Mouse (Mus musculus): ENCODE measurements at regions not wholly inside any gene's neighbourhood (a gene's known extent, or its start where the extent isn't known, plus 50 kb on each side); places are given as distances from the start of the nearest gene placed in this dataset.
"Not testable (repeated sequence)": the region's sequence is repeated elsewhere in the genome, so short reads cannot be mapped to it uniquely, and the experiment has no call there.

GRCm38 (mm10) chr10:25632306-25632705 is 96.2 kb upstream of the Smlr1 start:
- no peak for DNase-seq (ENCODE audit: low read depth)
- TF ChIP-seq CTCF (IDR thresholded peaks at IDR 0.05; ENCODE audit: borderline replicate concordance, extremely low read depth, insufficient read depth, insufficient read length) (no peak), POLR2A (IDR thresholded peaks at IDR 0.05; ENCODE audit: borderline replicate concordance, extremely low read depth, insufficient read depth, insufficient read length, poor library complexity, severe bottlenecking) (no peak)

GRCm38 (mm10) chr10:25622585-25622984 is 86.5 kb upstream of the Smlr1 start:
- TF ChIP-seq CTCF (IDR thresholded peaks at IDR 0.05; ENCODE audit: borderline replicate concordance, extremely low read depth, insufficient read depth, insufficient read length) (no peak), POLR2A (IDR thresholded peaks at IDR 0.05; ENCODE audit: borderline replicate concordance, extremely low read depth, insufficient read depth, insufficient read length, poor library complexity, severe bottlenecking) (no peak)
- peak; percentile 57 for DNase-seq (ENCODE audit: low read depth)

DNA sequence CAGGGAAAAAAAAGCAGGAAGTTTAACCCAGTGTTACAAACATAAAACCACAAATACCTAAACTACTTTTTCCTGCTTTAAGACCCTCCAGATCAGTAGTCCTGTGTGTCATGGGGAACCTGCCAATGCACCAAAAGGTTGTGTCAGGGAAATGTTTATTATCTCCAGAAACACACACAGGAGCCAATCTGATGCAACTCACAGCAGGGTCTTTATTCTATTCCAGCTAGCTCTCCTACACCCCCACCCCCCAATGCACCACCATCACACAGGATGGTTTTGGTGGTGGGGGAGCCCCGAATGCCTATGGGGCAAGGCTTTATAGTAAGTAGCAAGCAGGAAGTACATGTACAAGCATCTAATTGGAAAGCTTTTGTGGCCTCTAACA is 85.7 kb upstream of the Smlr1 start:
- not testable (repeated sequence) for DNase-seq (ENCODE audit: low read depth)

DNA sequence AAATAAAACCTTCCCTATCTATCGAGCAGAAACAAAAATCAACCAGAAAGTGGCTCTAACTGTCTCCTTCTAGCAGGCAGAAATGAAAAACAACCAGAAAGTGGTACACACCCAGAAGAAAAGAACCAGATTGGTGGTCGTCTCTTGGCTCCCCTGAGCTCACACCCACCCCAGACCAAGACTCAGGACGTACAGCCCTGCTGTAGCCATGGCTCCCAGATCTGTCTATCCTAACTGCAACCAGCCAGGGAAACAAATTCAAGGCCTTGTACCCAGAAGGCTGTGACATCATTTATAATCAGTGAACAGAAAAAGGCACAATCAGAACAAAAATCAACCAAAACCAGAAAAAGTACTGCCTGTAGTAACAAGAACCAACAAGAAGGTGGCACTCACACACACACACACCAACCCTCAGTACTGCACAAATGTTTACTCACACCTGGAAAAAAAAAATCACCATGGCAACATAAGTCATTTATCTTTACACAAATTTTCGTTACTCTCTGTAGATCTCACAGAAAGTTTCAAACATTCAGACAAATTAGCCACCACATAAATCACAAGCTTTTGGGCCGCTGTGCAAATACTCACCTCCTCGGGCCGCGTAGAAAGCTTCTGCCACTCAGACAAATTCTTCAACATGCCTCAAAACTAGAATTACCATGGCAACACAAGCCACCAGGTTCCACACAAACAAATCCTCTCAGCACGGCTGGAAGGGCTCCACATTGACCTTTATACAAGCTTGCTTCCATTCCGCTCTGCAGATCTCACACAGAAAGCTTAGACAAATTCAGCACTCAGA is 85.1 kb upstream of the Smlr1 start:
- peak; percentile 84 for DNase-seq (ENCODE audit: low read depth)
- peak; percentile 42; the same call in 1 of the 2 replicates for TF ChIP-seq CTCF (IDR thresholded peaks at IDR 0.05; ENCODE audit: borderline replicate concordance, extremely low read depth, insufficient read depth, insufficient read length)
- TF ChIP-seq POLR2A (IDR thresholded peaks at IDR 0.05; ENCODE audit: borderline replicate concordance, extremely low read depth, insufficient read depth, insufficient read length, poor library complexity, severe bottlenecking) = no peak

- no peak for DNase-seq (ENCODE audit: low read depth)
- TF ChIP-seq CTCF (IDR thresholded peaks at IDR 0.05; ENCODE audit: borderline replicate concordance, extremely low read depth, insufficient read depth, insufficient read length) = no peak
- TF ChIP-seq POLR2A (IDR thresholded peaks at IDR 0.05; ENCODE audit: borderline replicate concordance, extremely low read depth, insufficient read depth, insufficient read length, poor library complexity, severe bottlenecking) = no peak
Observed at GRCm38 (mm10) chr10:25619702-25620101, 83.6 kb upstream of the Smlr1 start.

GRCm38 (mm10) chr10:25601471-25601870 is 65.4 kb upstream of the Smlr1 start:
- TF ChIP-seq POLR2A (IDR thresholded peaks at IDR 0.05; ENCODE audit: borderline replicate concordance, extremely low read depth, insufficient read depth, insufficient read length, poor library complexity, severe bottlenecking) (no peak), CTCF (IDR thresholded peaks at IDR 0.05; ENCODE audit: borderline replicate concordance, extremely low read depth, insufficient read depth, insufficient read length) (no peak)
- DNase-seq (ENCODE audit: low read depth) = no peak

- DNase-seq (ENCODE audit: low read depth) = peak; percentile 14
- TF ChIP-seq CTCF (IDR thresholded peaks at IDR 0.05; ENCODE audit: borderline replicate concordance, extremely low read depth, insufficient read depth, insufficient read length) = no peak
- no peak for TF ChIP-seq POLR2A (IDR thresholded peaks at IDR 0.05; ENCODE audit: borderline replicate concordance, extremely low read depth, insufficient read depth, insufficient read length, poor library complexity, severe bottlenecking)
Observed at GRCm38 (mm10) chr10:25589316-25589645, 53.2 kb upstream of the Smlr1 start.

GRCm38 (mm10) chr10:25588611-25589315 is 52.7 kb upstream of the Smlr1 start:
- DNase-seq (ENCODE audit: low read depth) = peak; percentile 20
- TF ChIP-seq CTCF (IDR thresholded peaks at IDR 0.05; ENCODE audit: borderline replicate concordance, extremely low read depth, insufficient read depth, insufficient read length) (no peak), POLR2A (IDR thresholded peaks at IDR 0.05; ENCODE audit: borderline replicate concordance, extremely low read depth, insufficient read depth, insufficient read length, poor library complexity, severe bottlenecking) (no peak)
